Mouse (Mus musculus) heart, embryonic 16.5 days (tissue): ENCODE data around the gene Lama4. TPM values are rescaled to one million over a fixed set of nuclear protein-coding genes. Genes with fewer than 3 reads are reported as not detected.

Experiments used
- ATAC-seq: fragments of 200-750 bp; cut with Nextera tagmentation; replicated peaks from 2 replicates; pipeline ENCODE4 v1.8.0; 2017; ENCODE audit warnings: moderate number of reproducible peaks; ENCODE audit not compliant: insufficient read depth, low FRiP score; ENCODE audit errors: extremely low read depth
- H3K27ac ChIP-seq: fragments of 300-500 bp; sonication (generic); 2 replicates; pipeline ENCODE4 v1.5.1; 2014; ENCODE audit warnings: mild to moderate bottlenecking, low read length, control low read depth, moderate library complexity
- H3K27me3 ChIP-seq: fragments of 300-500 bp; sonication (generic); 2 replicates; pipeline ENCODE4 v1.6.1; 2014; ENCODE audit warnings: low read length, mixed read lengths; ENCODE audit not compliant: control insufficient read depth, insufficient read depth
- H3K36me3 ChIP-seq: fragments of 300-500 bp; sonication (generic); 2 replicates; pipeline ENCODE4 v1.6.1; 2014; ENCODE audit not compliant: control insufficient read depth, insufficient read depth
- H3K4me1 ChIP-seq: fragments of 300-500 bp; sonication (generic); 2 replicates; pipeline ENCODE4 v1.6.1; 2014; ENCODE audit warnings: low read length, mixed read lengths; ENCODE audit not compliant: control insufficient read depth, insufficient read depth
- H3K4me2 ChIP-seq: fragments of 300-500 bp; sonication (generic); 2 replicates; pipeline ENCODE4 v1.6.1; 2014; ENCODE audit warnings: low read depth, mild to moderate bottlenecking, control low read depth, low read length
- H3K4me3 ChIP-seq: fragments of 300-500 bp; sonication (generic); 2 replicates; pipeline ENCODE4 v1.5.1; 2014; ENCODE audit warnings: mild to moderate bottlenecking, control low read depth, low read length
- H3K9ac ChIP-seq: fragments of 300-500 bp; sonication (generic); 2 replicates; pipeline ENCODE4 v1.6.1; 2014; ENCODE audit warnings: low read length, control low read depth
- H3K9me3 ChIP-seq: fragments of 300-500 bp; sonication (generic); replicated peaks from 2 replicates; pipeline ENCODE4 v1.6.1; 2016; ENCODE audit warnings: low read length; ENCODE audit not compliant: control insufficient read depth
- WGBS: fragments of 180-500 bp; shearing (Covaris S2); extraction: QIAGEN DNeasy Blood & Tissue Kit; methylation state at CpG from one replicate; pipeline ENCODE4 v1.1.7; 2014; 5-methylcytosine and 5-hydroxymethylcytosine counted together
- polyA plus RNA-seq: library from polyadenylated mRNA; unstranded; fragments of >200 nt; fragmentation: Nextera tagmentation; extraction: Ambion mirVana; gene quantifications from 2 replicates; pipeline ENCODE4 v1.2.1, GENCODE M21; 2015

The Lama4 gene
- polyA plus RNA-seq, 1 experiment from 2014 or later, result 105 TPM

DNA sequence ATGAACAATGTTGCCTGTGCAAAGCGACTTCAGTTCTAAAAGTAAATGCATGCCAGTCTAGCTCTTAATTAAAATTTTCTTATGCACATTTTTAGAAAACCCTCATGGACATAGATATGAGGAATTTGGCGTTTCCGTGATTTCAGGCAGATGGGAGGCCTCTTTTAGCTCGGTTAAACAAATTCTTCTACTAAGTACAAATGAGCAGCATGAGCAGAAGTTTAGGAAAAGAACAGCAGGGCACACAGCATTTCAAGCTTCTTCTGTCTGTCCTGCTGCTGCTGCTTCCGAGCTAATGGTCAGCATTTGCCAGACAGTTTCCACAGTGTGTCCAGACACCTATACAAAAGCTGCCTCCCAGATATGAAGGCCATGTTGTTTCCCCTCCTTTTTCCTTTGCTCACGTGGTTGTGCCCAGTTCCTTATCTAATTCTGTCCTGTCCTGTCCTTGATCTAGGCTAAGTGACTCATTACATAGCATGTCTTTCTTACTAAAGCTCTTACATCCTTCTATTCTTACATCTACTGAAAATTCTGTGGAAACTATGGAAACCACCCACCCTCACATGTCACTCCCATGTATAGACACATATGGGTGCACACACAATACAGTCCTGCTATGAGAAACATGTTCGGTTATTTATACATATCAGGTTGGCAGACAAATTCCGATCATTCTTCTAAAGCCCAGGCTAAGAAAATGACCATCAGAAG lies 84.4 kb downstream of the Lama4 start:
- ATAC-seq, result no peak; the same call in 1 of the 2 replicates
- H3K4me3 ChIP-seq, result no peak overlapping the region
- no peak overlapping the region for H3K27ac ChIP-seq
- no peaks in the 10 kb centered on the region for H3K27me3 ChIP-seq
- WGBS, result 57% methylated on average over 8 of the region's 8 CpGs
- H3K4me1 ChIP-seq, result peaks cover 7% of the 10 kb centered on the region; the same call in 1 of the 2 replicates
- H3K36me3 ChIP-seq, result peaks cover 59% of the 10 kb centered on the region
- no peak overlapping the region for H3K9ac ChIP-seq
- no peak overlapping the region for H3K4me2 ChIP-seq
- H3K9me3 ChIP-seq, result no peaks in the 10 kb centered on the region

DNA sequence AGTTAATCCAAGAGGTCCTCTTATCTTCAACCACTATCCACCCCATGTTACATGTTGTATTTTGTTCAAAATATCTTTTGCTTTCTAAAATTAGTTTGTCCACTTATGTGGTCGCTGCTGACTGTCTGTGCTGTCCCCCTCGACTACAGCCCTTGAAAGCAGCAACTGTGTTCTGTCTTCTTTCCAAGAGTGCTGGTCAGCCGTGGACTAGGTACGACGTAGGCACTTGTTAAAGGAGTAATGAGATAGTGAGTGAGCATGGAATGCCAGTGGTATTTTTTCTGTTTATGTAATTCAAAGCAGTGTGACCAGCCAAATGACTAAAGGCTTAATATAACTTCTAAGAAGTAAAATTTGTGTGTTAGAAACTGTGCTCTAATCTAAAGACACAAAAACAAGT lies 90.7 kb downstream of the Lama4 start:
- no peak overlapping the region for H3K4me3 ChIP-seq
- 40% methylated on average over 5 of the region's 5 CpGs for WGBS
- H3K27ac ChIP-seq, result peak overlapping the region; percentile 34

DNA sequence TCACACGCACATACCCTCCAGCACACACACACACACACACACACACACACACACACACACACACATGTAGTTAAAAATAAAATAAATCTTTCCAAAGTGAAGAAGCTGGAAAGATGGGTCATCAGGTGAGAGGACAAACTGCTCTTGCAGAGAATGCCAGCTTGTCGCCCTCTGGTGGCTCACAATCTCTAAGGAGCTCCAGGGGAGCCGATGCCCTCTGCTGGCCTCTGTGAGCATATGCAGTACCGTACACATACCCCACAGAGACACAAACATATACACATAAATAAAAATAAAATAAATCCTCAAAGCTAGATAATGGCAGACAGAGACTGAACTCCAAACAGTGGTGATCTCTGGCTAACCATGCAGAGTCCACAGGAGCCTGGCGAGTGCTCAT lies 99.4 kb downstream of the Lama4 start:
- 93% methylated on average over 5 of the region's 5 CpGs for WGBS
- Histone ChIP-seq H3K4me2 (no peak overlapping the region), H3K4me1 (no peaks in the 10 kb centered on the region), H3K4me3 (no peak overlapping the region), H3K9ac (no peak overlapping the region), H3K9me3 (no peaks in the 10 kb centered on the region), H3K36me3 (peaks cover 29% of the 10 kb centered on the region), H3K27me3 (no peaks in the 10 kb centered on the region), H3K27ac (no peak overlapping the region)
- no peak for ATAC-seq

More for the DNA sequence above, 90.7 kb downstream of the Lama4 start:
- Histone ChIP-seq H3K36me3 (peaks cover 51% of the 10 kb centered on the region), H3K4me1 (peaks cover 14% of the 10 kb centered on the region), H3K9ac (no peak overlapping the region), H3K9me3 (no peaks in the 10 kb centered on the region), H3K27me3 (no peaks in the 10 kb centered on the region), H3K4me2 (no peak overlapping the region)
- ATAC-seq, result peak; percentile 65

DNA sequence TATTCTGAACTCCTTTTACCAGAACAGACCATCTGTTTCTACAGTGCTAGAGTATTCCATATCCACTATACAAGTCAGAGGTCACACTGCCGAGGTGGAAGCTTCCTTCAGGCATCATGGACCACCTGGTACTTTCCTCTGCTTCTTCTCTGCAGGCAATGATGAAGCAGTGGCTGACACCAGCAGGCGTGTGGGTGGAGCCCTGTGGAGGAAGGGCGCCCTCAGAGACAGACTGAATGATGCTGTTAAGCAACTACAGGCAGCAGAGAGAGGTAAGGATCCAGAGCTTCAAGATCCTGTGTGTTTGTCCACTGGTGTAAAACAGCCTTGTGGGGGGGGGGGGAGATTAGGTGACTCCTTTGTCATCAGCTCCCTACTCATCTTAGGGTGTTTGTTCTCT lies 100.1 kb downstream of the Lama4 start:
- Histone ChIP-seq H3K4me2 (no peak overlapping the region), H3K36me3 (peaks cover 36% of the 10 kb centered on the region), H3K9me3 (no peaks in the 10 kb centered on the region), H3K4me1 (no peaks in the 10 kb centered on the region), H3K27ac (no peak overlapping the region), H3K4me3 (no peak overlapping the region), H3K27me3 (no peaks in the 10 kb centered on the region), H3K9ac (no peak overlapping the region)
- WGBS, result 71% methylated on average over 3 of the region's 3 CpGs
- ATAC-seq, result no peak

DNA sequence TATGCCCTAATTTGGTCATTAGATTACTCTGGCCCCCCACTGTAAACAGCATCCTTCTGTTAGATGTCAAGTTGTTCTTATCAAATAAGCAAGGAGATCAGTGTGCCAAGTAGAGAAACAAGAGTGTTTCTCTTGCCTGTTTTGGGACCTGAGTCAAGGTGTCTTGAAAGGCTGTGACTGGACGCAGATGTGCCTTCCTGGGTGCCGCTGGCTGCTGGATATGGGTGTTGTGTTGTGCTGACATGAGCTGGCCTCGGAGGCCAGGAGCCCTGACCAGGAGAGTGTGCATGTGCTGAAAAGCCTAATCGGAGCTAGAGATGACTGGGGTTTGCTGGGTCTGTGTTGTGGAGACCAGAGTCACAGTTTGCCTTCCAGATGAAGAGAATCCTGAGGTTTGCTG lies 100.7 kb downstream of the Lama4 start:
- H3K9me3 ChIP-seq, result no peaks in the 10 kb centered on the region
- no peak overlapping the region for H3K4me2 ChIP-seq
- no peak overlapping the region for H3K4me3 ChIP-seq
- H3K27ac ChIP-seq, result no peak overlapping the region
- ATAC-seq, result no peak
- H3K4me1 ChIP-seq, result no peaks in the 10 kb centered on the region
- H3K36me3 ChIP-seq, result peaks cover 38% of the 10 kb centered on the region
- WGBS, result 47% methylated on average over 4 of the region's 4 CpGs
- no peak overlapping the region for H3K9ac ChIP-seq
- H3K27me3 ChIP-seq, result no peaks in the 10 kb centered on the region

DNA sequence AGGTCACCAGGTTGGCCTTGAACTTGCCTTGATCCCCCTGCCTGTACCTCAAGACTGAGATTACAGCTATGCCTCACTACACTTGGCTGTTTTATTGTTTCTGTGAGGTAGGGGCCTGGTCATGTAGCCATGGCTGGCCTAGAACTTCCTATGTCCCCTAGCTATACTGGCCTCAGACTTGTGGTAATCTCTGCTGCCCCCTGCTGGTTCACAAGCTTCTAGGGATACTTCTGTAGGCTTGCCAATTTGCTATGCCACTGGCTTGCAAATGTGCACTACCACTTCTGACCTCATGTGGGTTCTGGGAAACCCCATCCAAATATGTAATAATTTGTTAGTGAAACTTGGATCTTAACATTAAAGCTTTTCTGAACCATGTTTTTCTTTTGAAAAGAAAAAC lies 101.6 kb downstream of the Lama4 start:
- no peak overlapping the region for H3K4me2 ChIP-seq
- no peak overlapping the region for H3K27ac ChIP-seq
- H3K4me3 ChIP-seq, result no peak overlapping the region
- H3K27me3 ChIP-seq, result no peaks in the 10 kb centered on the region
- no peaks in the 10 kb centered on the region for H3K4me1 ChIP-seq
- no peaks in the 10 kb centered on the region for H3K9me3 ChIP-seq
- peak; percentile 72; the same call in 1 of the 2 replicates for ATAC-seq
- peaks cover 37% of the 10 kb centered on the region for H3K36me3 ChIP-seq
- no peak overlapping the region for H3K9ac ChIP-seq

DNA sequence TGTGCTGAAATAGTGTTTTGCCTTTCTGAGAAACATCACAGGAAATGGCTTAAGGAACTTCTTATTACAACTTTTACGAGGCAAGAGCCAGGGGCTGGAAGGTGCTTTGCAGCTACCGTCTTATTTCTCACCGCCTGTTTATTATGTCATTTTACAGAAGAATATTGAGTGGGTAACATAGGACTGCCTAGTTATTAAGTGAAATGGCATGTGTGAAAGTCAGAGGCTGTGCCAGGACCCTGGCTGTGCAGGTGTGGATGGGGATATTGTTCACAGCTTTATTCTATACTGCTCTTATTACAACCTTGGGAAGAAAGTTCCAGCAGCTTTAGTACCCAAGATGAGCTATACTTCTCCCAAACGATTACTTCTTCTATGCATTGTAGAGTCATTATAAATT lies 106.7 kb downstream of the Lama4 start:
- Histone ChIP-seq H3K9ac (no peak overlapping the region), H3K36me3 (peaks cover 56% of the 10 kb centered on the region)
- 81% methylated on average over 4 of the region's 4 CpGs for WGBS

DNA sequence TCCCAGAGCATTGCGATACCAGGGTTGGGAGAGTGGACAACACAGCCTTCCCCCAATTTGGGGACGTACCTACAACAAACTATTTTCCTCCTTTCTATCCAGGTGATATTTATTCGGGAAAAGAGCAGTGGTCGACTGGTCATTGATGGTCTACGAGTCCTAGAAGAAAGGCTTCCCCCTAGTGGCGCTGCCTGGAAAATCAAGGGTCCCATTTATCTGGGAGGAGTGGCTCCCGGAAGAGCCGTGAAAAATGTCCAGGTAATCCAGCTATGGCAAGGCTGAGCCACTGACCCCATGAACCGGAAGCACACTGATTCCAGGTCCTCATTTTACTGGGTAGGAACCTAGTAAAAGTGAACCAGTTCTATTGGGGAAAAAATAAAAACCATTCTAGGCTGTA lies 131.7 kb downstream of the Lama4 start:
- no peaks in the 10 kb centered on the region for H3K4me1 ChIP-seq
- no peak overlapping the region for H3K27ac ChIP-seq
- no peak overlapping the region for H3K9ac ChIP-seq
- ATAC-seq, result no peak
- H3K9me3 ChIP-seq, result no peaks in the 10 kb centered on the region
- WGBS, result 77% methylated on average over 9 of the region's 9 CpGs
- H3K4me3 ChIP-seq, result no peak overlapping the region
- no peaks in the 10 kb centered on the region for H3K27me3 ChIP-seq
- no peak overlapping the region for H3K4me2 ChIP-seq
- peaks cover 49% of the 10 kb centered on the region for H3K36me3 ChIP-seq

More for the DNA sequence above, 106.7 kb downstream of the Lama4 start:
- Histone ChIP-seq H3K4me2 (no peak overlapping the region), H3K9me3 (no peaks in the 10 kb centered on the region), H3K27me3 (no peaks in the 10 kb centered on the region), H3K4me1 (no peaks in the 10 kb centered on the region), H3K4me3 (no peak overlapping the region), H3K27ac (no peak overlapping the region)
- ATAC-seq, result no peak

DNA sequence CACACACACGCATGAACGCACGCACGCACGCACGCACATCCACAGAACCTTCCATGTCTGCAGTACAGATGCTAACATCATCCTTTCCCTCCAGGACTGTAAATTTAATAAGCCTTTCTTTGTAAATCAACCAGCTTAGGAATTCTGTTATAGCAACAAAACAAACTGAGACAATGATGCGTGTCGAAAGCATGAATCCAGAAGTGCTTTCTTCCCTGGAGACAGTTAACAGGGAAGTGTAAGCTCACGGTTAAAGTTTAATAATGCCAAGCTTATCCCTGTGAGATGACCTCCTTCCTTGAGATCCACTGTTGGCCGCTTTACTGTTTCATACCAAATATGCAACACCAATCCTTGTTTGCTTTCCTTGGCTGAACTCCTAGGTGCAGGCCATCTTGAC lies 133.4 kb downstream of the Lama4 start:
- H3K4me3 ChIP-seq, result no peak overlapping the region
- H3K36me3 ChIP-seq, result peaks cover 53% of the 10 kb centered on the region
- no peaks in the 10 kb centered on the region for H3K9me3 ChIP-seq
- no peak for ATAC-seq
- 93% methylated on average over 10 of the region's 10 CpGs for WGBS
- no peaks in the 10 kb centered on the region for H3K4me1 ChIP-seq
- no peak overlapping the region for H3K9ac ChIP-seq
- H3K27me3 ChIP-seq, result no peaks in the 10 kb centered on the region
- H3K4me2 ChIP-seq, result no peak overlapping the region
- no peak overlapping the region for H3K27ac ChIP-seq
